In genomic region chr4:36331741-36332140, GRCm38 (mm10) we compare ENCODE assay signal across 12 mouse cellular contexts.
"Had no signal": no experiment of that assay in that cellular context is flagged by ENCODE, and none has a peak within 500 bp of the region (broad histone marks: within the 10 kb centered on the region; RNA-seq: fewer than 3 reads in every experiment).

No protein-coding gene starts in this region.

- DNase-seq: left cerebral cortex, postnatal 4 days; liver; liver, embryonic 13.5 days; liver, postnatal 0 days; lung, adult 18-20 months; lung, adult 2 months; lung, embryonic 14.5 days; lung, postnatal 10 days; lung, postnatal 14 days; lung, postnatal 36 days; lung, postnatal 4 days; midbrain, embryonic 14.5 days had no signal
